In the genomic region with DNA sequence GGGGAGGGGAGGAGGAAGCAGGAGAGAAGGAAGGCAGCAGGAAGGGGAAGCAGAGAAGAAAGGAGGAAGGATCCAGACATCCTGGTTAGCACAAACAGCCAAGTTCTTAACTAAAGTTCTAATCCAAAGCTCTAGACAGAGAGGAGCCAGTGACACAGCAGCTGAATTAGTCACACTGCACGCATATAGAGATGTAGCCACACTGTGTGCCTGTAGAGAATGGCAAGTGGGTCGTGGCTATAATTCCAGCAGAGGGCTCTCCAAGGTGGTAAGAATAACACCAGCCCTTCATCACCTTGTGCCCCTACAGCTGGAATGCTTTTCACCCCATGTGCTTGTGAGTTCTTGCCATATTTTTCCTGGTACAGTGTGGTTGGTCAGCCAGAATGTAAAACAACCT, we compare ENCODE assay signal across 16 mouse cellular contexts.
"Had no signal": no experiment of that assay in that cellular context is flagged by ENCODE, and none has a peak within 500 bp of the region (broad histone marks: within the 10 kb centered on the region; RNA-seq: fewer than 3 reads in every experiment).

No protein-coding gene starts in this region.

- DNase-seq: retina, postnatal 1 day; right cerebral cortex, adult 18-20 months; right cerebral cortex, postnatal 14 days; right cerebral cortex, postnatal 25 days; right cerebral cortex, postnatal 4 days; spleen, adult 18-20 months; thymus, adult 18-20 months; thymus, adult 2 months; thymus, postnatal 14 days; thymus, postnatal 25 days; thymus, postnatal 36 days; thymus, postnatal 4 days had no signal

- H3K36me3 ChIP-seq: neural tube, embryonic 13.5 days; neural tube, embryonic 15.5 days; stomach, embryonic 15.5 days had no signal

- H3K9me3 ChIP-seq: neural tube, embryonic 13.5 days; neural tube, embryonic 15.5 days; stomach, embryonic 15.5 days had no signal

- H3K27me3 ChIP-seq: neural tube, embryonic 13.5 days; neural tube, embryonic 15.5 days; stomach, embryonic 15.5 days had no signal

- H3K9ac ChIP-seq: neural tube, embryonic 13.5 days; neural tube, embryonic 15.5 days; stomach, embryonic 15.5 days had no signal

- H3K4me3 ChIP-seq: neural tube, embryonic 13.5 days; neural tube, embryonic 15.5 days; stomach, embryonic 15.5 days had no signal

- H3K4me2 ChIP-seq: neural tube, embryonic 13.5 days; neural tube, embryonic 15.5 days; stomach, embryonic 15.5 days had no signal

- H3K27ac ChIP-seq: neural tube, embryonic 13.5 days; neural tube, embryonic 15.5 days; stomach, embryonic 15.5 days; stomach, postnatal 0 days had no signal

- H3K4me1 ChIP-seq: neural tube, embryonic 13.5 days; neural tube, embryonic 15.5 days; stomach, embryonic 15.5 days had no signal
